Mouse (Mus musculus) stomach, embryonic 16.5 days (tissue): ENCODE data around the gene Frmpd2. TPM values are rescaled to one million over a fixed set of nuclear protein-coding genes. Genes with fewer than 3 reads are reported as not detected.

Experiments
- ATAC-seq: fragments of 200-750 bp; cut with Nextera tagmentation; 2 replicates; pipeline ENCODE4 v1.8.0; 2017; ENCODE audit warnings: moderate number of reproducible peaks, moderate TSS enrichment; ENCODE audit not compliant: insufficient read depth, low FRiP score
- H3K27ac ChIP-seq: fragments of 300-500 bp; sonication (generic); 2 replicates; pipeline ENCODE4 v1.5.1; 2014; ENCODE audit warnings: low read length
- H3K27me3 ChIP-seq: fragments of 300-500 bp; sonication (generic); 2 replicates; pipeline ENCODE4 v1.6.1; 2014; ENCODE audit warnings: low read length, control low read depth, mixed read lengths; ENCODE audit not compliant: control insufficient read depth, insufficient read depth
- H3K36me3 ChIP-seq: fragments of 300-500 bp; sonication (generic); 2 replicates; pipeline ENCODE4 v1.6.1; 2014; ENCODE audit warnings: low read length; ENCODE audit not compliant: control insufficient read depth, insufficient read depth
- H3K4me1 ChIP-seq: fragments of 300-500 bp; sonication (generic); 2 replicates; pipeline ENCODE4 v1.6.1; 2014; ENCODE audit warnings: low read length, control low read depth, mixed read lengths; ENCODE audit not compliant: control insufficient read depth, insufficient read depth
- H3K4me2 ChIP-seq: fragments of 300-500 bp; sonication (generic); 2 replicates; pipeline ENCODE4 v1.6.1; 2014; ENCODE audit warnings: low read depth, low read length, mixed read lengths
- H3K4me3 ChIP-seq: fragments of 300-500 bp; sonication (generic); replicated peaks from 2 replicates; pipeline ENCODE4 v1.5.1; 2014; ENCODE audit warnings: mild to moderate bottlenecking, low read length
- H3K9ac ChIP-seq: fragments of 300-500 bp; sonication (generic); 2 replicates; pipeline ENCODE4 v1.6.1; 2014; ENCODE audit warnings: low read length
- H3K9me3 ChIP-seq: fragments of 300-500 bp; sonication (generic); replicated peaks from 2 replicates; pipeline ENCODE4 v1.6.1; 2016; ENCODE audit warnings: low read length, control low read depth; ENCODE audit not compliant: control insufficient read depth
- WGBS: fragments of 180-500 bp; shearing (Covaris S2); extraction: QIAGEN DNeasy Blood & Tissue Kit; methylation state at CpG from one replicate; pipeline ENCODE4 v1.1.7; 2014; 5-methylcytosine and 5-hydroxymethylcytosine counted together
- polyA plus RNA-seq: library from polyadenylated mRNA; unstranded; fragments of >200 nt; fragmentation: Nextera tagmentation; extraction: Ambion mirVana; gene quantifications from 2 replicates; pipeline ENCODE4 v1.2.1, GENCODE M21; 2015

The Frmpd2 gene
- polyA plus RNA-seq, 1 experiment from 2014 or later: not detected

GRCm38 (mm10) chr14:33525272-33525983 is 53.9 kb downstream of the Frmpd2 start:
- H3K4me3 ChIP-seq: no peak overlapping the region
- no peak overlapping the region for H3K9ac ChIP-seq
- no peaks in the 10 kb centered on the region for H3K4me1 ChIP-seq
- no peaks in the 10 kb centered on the region for H3K9me3 ChIP-seq
- ATAC-seq: no peak
- H3K27me3 ChIP-seq: no peaks in the 10 kb centered on the region
- no peaks in the 10 kb centered on the region for H3K36me3 ChIP-seq
- H3K27ac ChIP-seq: no peak overlapping the region
- no peak overlapping the region for H3K4me2 ChIP-seq
- WGBS: 67% methylated on average over 12 of the region's 12 CpGs

GRCm38 (mm10) chr14:33526621-33527020 is 55.1 kb downstream of the Frmpd2 start:
- Histone ChIP-seq H3K4me2 (no peak overlapping the region), H3K4me3 (no peak overlapping the region), H3K4me1 (no peaks in the 10 kb centered on the region), H3K27ac (no peak overlapping the region), H3K36me3 (no peaks in the 10 kb centered on the region), H3K9ac (no peak overlapping the region), H3K27me3 (no peaks in the 10 kb centered on the region), H3K9me3 (no peaks in the 10 kb centered on the region)
- ATAC-seq: no peak
- 55% methylated on average over 2 of the region's 2 CpGs for WGBS

- Histone ChIP-seq H3K4me3 (no peak overlapping the region), H3K4me1 (no peaks in the 10 kb centered on the region)
- ATAC-seq: no peak
Measured at GRCm38 (mm10) chr14:33527938-33528337, 56.4 kb downstream of the Frmpd2 start.

GRCm38 (mm10) chr14:33531331-33531912 is 59.9 kb downstream of the Frmpd2 start:
- no peak overlapping the region for H3K4me2 ChIP-seq
- no peaks in the 10 kb centered on the region for H3K9me3 ChIP-seq
- H3K36me3 ChIP-seq: no peaks in the 10 kb centered on the region
- WGBS: 76% methylated on average over 8 of the region's 8 CpGs
- no peaks in the 10 kb centered on the region for H3K27me3 ChIP-seq
- H3K9ac ChIP-seq: no peak overlapping the region
- no peaks in the 10 kb centered on the region for H3K4me1 ChIP-seq
- no peak overlapping the region for H3K4me3 ChIP-seq
- no peak overlapping the region for H3K27ac ChIP-seq
- ATAC-seq: no peak

More at GRCm38 (mm10) chr14:33527938-33528337, 56.4 kb downstream of the Frmpd2 start:
- Histone ChIP-seq H3K27me3 (no peaks in the 10 kb centered on the region), H3K36me3 (no peaks in the 10 kb centered on the region), H3K27ac (no peak overlapping the region), H3K4me2 (no peak overlapping the region), H3K9me3 (no peaks in the 10 kb centered on the region), H3K9ac (no peak overlapping the region)
- 59% methylated on average over 3 of the region's 3 CpGs for WGBS

- no peak for ATAC-seq
- Histone ChIP-seq H3K4me2 (no peak overlapping the region), H3K27ac (no peak overlapping the region), H3K27me3 (no peaks in the 10 kb centered on the region), H3K4me3 (no peak overlapping the region), H3K9ac (no peak overlapping the region), H3K9me3 (no peaks in the 10 kb centered on the region), H3K4me1 (no peaks in the 10 kb centered on the region), H3K36me3 (no peaks in the 10 kb centered on the region)
- WGBS: 81% methylated on average over 5 of the region's 5 CpGs
Measured at GRCm38 (mm10) chr14:33532792-33533191, 61.3 kb downstream of the Frmpd2 start.

GRCm38 (mm10) chr14:33533516-33533915 is 62.0 kb downstream of the Frmpd2 start:
- no peaks in the 10 kb centered on the region for H3K9me3 ChIP-seq
- H3K4me2 ChIP-seq: no peak overlapping the region
- no peak overlapping the region for H3K27ac ChIP-seq
- no peak overlapping the region for H3K4me3 ChIP-seq
- no peak for ATAC-seq
- 52% methylated on average over 1 of the region's 1 CpGs for WGBS
- H3K27me3 ChIP-seq: no peaks in the 10 kb centered on the region
- H3K4me1 ChIP-seq: no peaks in the 10 kb centered on the region
- H3K9ac ChIP-seq: no peak overlapping the region
- no peaks in the 10 kb centered on the region for H3K36me3 ChIP-seq

- ATAC-seq: no peak
- no peaks in the 10 kb centered on the region for H3K27me3 ChIP-seq
Measured at GRCm38 (mm10) chr14:33535317-33535716, 63.8 kb downstream of the Frmpd2 start.

GRCm38 (mm10) chr14:33539559-33540167 is 68.2 kb downstream of the Frmpd2 start:
- no peak overlapping the region for H3K4me3 ChIP-seq
- H3K4me1 ChIP-seq: no peaks in the 10 kb centered on the region
- H3K27ac ChIP-seq: no peak overlapping the region
- no peak overlapping the region for H3K9ac ChIP-seq
- H3K4me2 ChIP-seq: no peak overlapping the region
- no peaks in the 10 kb centered on the region for H3K9me3 ChIP-seq
- H3K36me3 ChIP-seq: no peaks in the 10 kb centered on the region
- no peak for ATAC-seq
- no peaks in the 10 kb centered on the region for H3K27me3 ChIP-seq
- 82% methylated on average over 7 of the region's 7 CpGs for WGBS

More at GRCm38 (mm10) chr14:33535317-33535716, 63.8 kb downstream of the Frmpd2 start:
- Histone ChIP-seq H3K9me3 (no peaks in the 10 kb centered on the region), H3K9ac (no peak overlapping the region), H3K4me2 (no peak overlapping the region), H3K4me3 (no peak overlapping the region), H3K36me3 (no peaks in the 10 kb centered on the region), H3K4me1 (no peaks in the 10 kb centered on the region), H3K27ac (no peak overlapping the region)
- 76% methylated on average over 6 of the region's 6 CpGs for WGBS

GRCm38 (mm10) chr14:33545565-33546143 is 74.2 kb downstream of the Frmpd2 start:
- Histone ChIP-seq H3K36me3 (no peaks in the 10 kb centered on the region), H3K9ac (no peak overlapping the region), H3K4me3 (no peak overlapping the region), H3K27me3 (no peaks in the 10 kb centered on the region), H3K4me2 (no peak overlapping the region), H3K9me3 (no peaks in the 10 kb centered on the region), H3K4me1 (no peaks in the 10 kb centered on the region), H3K27ac (no peak overlapping the region)
- ATAC-seq: no peak
- WGBS: 76% methylated on average over 8 of the region's 8 CpGs
